Mouse (Mus musculus) bone marrow macrophage, adult 2 months (primary cell): ENCODE results near the gene Shank2. TPM values are rescaled to one million over a fixed set of nuclear protein-coding genes. Genes with fewer than 3 reads are reported as not detected.

Experiments
- H3K27ac ChIP-seq: 2 replicates; pipeline ENCODE4 v1.5.1; 2012; ENCODE audit warnings: low read depth, low read length; ENCODE audit not compliant: insufficient read depth
- H3K4me1 ChIP-seq: 2 replicates; pipeline ENCODE4 v1.6.1; 2012; ENCODE audit warnings: low read length; ENCODE audit not compliant: control insufficient read depth, insufficient read depth
- H3K4me3 ChIP-seq: 2 replicates; pipeline ENCODE4 v1.5.1; 2012; ENCODE audit warnings: mild to moderate bottlenecking, low read length, moderate library complexity; ENCODE audit not compliant: insufficient read depth
- CTCF ChIP-seq: IDR thresholded peaks from 2 replicates; pipeline ENCODE4 v1.5.1; 2012; ENCODE audit warnings: low read depth, mild to moderate bottlenecking, low read length, moderate library complexity
- POLR2A ChIP-seq: IDR thresholded peaks from 2 replicates; pipeline ENCODE4 v1.6.1; 2012; ENCODE audit warnings: mild to moderate bottlenecking, low read depth, low read length, borderline replicate concordance
- polyA plus RNA-seq: library from polyadenylated mRNA; stranded (reverse); fragments of >200 nt; gene quantifications from 2 replicates; pipeline ENCODE4 v1.2.4, GENCODE M21; 2012; ENCODE audit not compliant: missing spikeins, insufficient read depth, insufficient read length

The Shank2 gene
- polyA plus RNA-seq, 1 experiment = not detected

- Histone ChIP-seq H3K4me1 (no peaks in the 10 kb centered on the region), H3K27ac (no peak overlapping the region), H3K4me3 (no peak overlapping the region)
- no peak for TF ChIP-seq POLR2A
- no peak for TF ChIP-seq CTCF
Observed at GRCm38 (mm10) chr7:144284241-144285065, 282.7 kb downstream of the Shank2 start.

- TF ChIP-seq POLR2A (no peak), CTCF (no peak)
- no peak overlapping the region for H3K27ac ChIP-seq
- H3K4me1 ChIP-seq = no peaks in the 10 kb centered on the region
- no peak overlapping the region for H3K4me3 ChIP-seq
Observed at GRCm38 (mm10) chr7:144285066-144285633, 283.4 kb downstream of the Shank2 start.

GRCm38 (mm10) chr7:144285912-144286311, 284.2 kb downstream of the Shank2 start:
- Histone ChIP-seq H3K27ac (no peak overlapping the region), H3K4me1 (no peaks in the 10 kb centered on the region), H3K4me3 (no peak overlapping the region)
- TF ChIP-seq CTCF = no peak
- no peak for TF ChIP-seq POLR2A

GRCm38 (mm10) chr7:144287991-144288390, 286.3 kb downstream of the Shank2 start:
- Histone ChIP-seq H3K27ac (no peak overlapping the region), H3K4me3 (no peak overlapping the region), H3K4me1 (no peaks in the 10 kb centered on the region)
- TF ChIP-seq POLR2A = no peak
- no peak for TF ChIP-seq CTCF

DNA sequence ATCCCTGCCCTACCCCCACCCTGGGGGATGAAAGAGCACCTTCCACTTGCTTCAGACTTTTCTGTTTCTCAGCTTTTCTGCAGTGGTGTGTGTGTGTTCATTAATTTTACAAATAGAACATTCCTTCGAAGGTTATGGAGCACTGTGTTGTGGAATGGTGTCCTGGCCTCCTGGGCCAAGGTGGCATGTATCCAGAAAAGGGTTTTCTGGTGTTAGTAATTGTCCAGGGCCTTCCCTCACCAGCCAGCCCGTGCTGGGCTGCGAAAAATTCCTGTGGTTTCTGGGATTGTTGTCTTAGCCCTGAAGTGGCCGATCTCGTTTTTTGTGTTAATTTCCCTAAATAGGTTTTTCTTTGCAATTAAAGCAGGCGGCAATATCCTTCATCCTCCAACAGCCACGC, 289.8 kb downstream of the Shank2 start:
- no peak overlapping the region for H3K27ac ChIP-seq
- no peak for TF ChIP-seq CTCF
- TF ChIP-seq POLR2A = no peak
- no peaks in the 10 kb centered on the region for H3K4me1 ChIP-seq
- no peak overlapping the region for H3K4me3 ChIP-seq

GRCm38 (mm10) chr7:144293611-144294010, 291.9 kb downstream of the Shank2 start:
- no peak overlapping the region for H3K27ac ChIP-seq
- TF ChIP-seq POLR2A = no peak
- TF ChIP-seq CTCF = no peak
- H3K4me3 ChIP-seq = no peak overlapping the region
- H3K4me1 ChIP-seq = no peaks in the 10 kb centered on the region

GRCm38 (mm10) chr7:144294239-144295200, 292.8 kb downstream of the Shank2 start:
- TF ChIP-seq CTCF (no peak), POLR2A (no peak)
- Histone ChIP-seq H3K27ac (no peak overlapping the region), H3K4me1 (no peaks in the 10 kb centered on the region), H3K4me3 (no peak overlapping the region)

DNA sequence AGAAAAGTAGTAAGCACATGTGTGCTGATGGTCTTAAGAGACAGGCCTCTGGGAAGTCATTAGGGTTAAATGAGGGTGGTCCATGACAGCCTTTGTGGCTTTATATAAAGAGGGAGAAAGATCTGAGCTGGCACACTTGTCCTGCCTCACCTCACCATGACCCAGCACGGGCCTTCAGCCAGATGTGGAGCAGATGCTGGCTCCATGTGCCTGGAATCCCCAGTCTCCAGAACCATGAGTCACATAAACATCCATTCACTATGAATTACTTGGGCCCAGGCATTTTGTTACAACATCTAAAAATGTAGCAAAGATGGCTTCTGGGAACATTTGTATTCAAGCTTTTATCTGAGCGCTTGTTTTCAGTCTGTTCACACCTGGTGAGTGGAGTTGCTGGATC, 297.6 kb downstream of the Shank2 start:
- TF ChIP-seq CTCF = no peak
- no peak for TF ChIP-seq POLR2A
- Histone ChIP-seq H3K4me1 (no peaks in the 10 kb centered on the region), H3K27ac (no peak overlapping the region), H3K4me3 (no peak overlapping the region)

DNA sequence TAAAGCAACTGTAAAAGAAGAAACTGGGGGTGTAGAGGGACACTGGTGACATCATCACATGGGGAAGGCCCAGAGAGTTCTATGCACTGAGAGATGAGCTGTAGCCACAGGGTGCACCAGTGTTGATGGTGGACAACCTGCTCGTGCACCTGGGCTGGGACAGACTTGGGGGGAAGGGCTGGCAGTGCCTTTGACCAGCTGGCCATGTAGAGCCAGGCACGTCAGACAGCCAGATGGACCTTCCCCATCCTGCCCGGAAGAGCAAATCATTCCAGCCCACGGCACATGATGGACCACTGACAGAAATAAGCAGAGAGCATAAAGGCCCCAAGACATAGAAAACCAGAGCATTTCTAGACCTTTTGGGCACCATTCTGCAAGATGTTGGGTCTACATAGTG, 299.9 kb downstream of the Shank2 start:
- TF ChIP-seq CTCF = no peak
- TF ChIP-seq POLR2A = no peak
- H3K4me3 ChIP-seq = no peak overlapping the region
- H3K27ac ChIP-seq = no peak overlapping the region
- no peaks in the 10 kb centered on the region for H3K4me1 ChIP-seq
